In the genomic region with DNA sequence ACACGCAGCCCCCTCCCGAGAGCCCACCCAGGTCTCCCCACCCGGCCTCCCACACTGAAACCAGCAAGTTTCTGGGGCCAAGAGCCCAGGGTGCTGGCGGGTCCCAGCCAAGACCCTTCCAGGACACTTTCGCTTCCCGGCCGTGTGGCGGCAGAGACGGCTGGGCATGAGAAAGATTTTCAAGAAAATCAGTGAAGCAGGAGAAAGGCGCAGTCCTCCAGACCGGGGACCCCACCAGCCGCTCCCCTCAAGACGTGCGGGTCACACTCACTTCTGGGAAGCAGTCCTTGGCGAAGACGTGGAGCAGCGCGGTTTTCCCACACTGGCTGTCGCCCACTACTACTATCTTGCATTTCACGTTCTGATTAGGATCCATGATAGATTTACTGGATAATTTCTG, we compare ENCODE assay signal across 8 mouse cellular contexts. TPM values are rescaled to one million over a fixed set of nuclear protein-coding genes. Genes with fewer than 3 reads are reported as not detected.
DNase-seq lines count a peak whose midpoint lies in the region; ATAC-seq and TF ChIP-seq lines count a peak whose summit lies in the region.

No protein-coding gene starts in this region.

- no peaks in the 10 kb centered on the region for H3K4me1 ChIP-seq in cerebellum, adult 2 months (ENCODE audit: control insufficient read depth, insufficient read depth, low read length)
- peaks cover 19% of the 10 kb centered on the region for H3K4me1 ChIP-seq in hindbrain, embryonic 15.5 days (replicated peaks)
- no peaks in the 10 kb centered on the region; the same call in 1 of the 2 replicates for H3K4me1 ChIP-seq in limb, embryonic 11.5 days (ENCODE audit: control insufficient read depth, insufficient read depth, low read length)
- H3K4me1 ChIP-seq in midbrain, embryonic 13.5 days (replicated peaks): peaks cover 18% of the 10 kb centered on the region
- H3K4me1 ChIP-seq in stomach, embryonic 16.5 days (ENCODE audit: control insufficient read depth, insufficient read depth, low read length): peaks cover 9% of the 10 kb centered on the region

- H3K4me2 ChIP-seq in hindbrain, embryonic 15.5 days: peak overlapping the region; percentile 58
- H3K4me2 ChIP-seq in limb, embryonic 11.5 days (ENCODE audit: low read depth, severe bottlenecking): peak overlapping the region; percentile 48
- peak overlapping the region; percentile 57 for H3K4me2 ChIP-seq in midbrain, embryonic 13.5 days (replicated peaks)
- peak overlapping the region; percentile 62 for H3K4me2 ChIP-seq in stomach, embryonic 16.5 days (ENCODE audit: low read depth, low read length)

- H3K4me3 ChIP-seq in cerebellum, adult 2 months (replicated peaks; ENCODE audit: insufficient read depth, low read depth, low read length): peak overlapping the region; percentile 85
- peak overlapping the region; percentile 59 for H3K4me3 ChIP-seq in hindbrain, embryonic 15.5 days
- peak overlapping the region; percentile 87 for H3K4me3 ChIP-seq in limb, embryonic 11.5 days (ENCODE audit: low read depth, low read length)
- peak overlapping the region; percentile 86 for H3K4me3 ChIP-seq in midbrain, embryonic 13.5 days (replicated peaks)
- H3K4me3 ChIP-seq in stomach, embryonic 16.5 days (replicated peaks; ENCODE audit: low read length): peak overlapping the region; percentile 84

- no peaks in the 10 kb centered on the region for H3K36me3 ChIP-seq in hindbrain, embryonic 15.5 days
- H3K36me3 ChIP-seq in limb, embryonic 11.5 days (ENCODE audit: control insufficient read depth, insufficient read depth, low read length): no peaks in the 10 kb centered on the region
- H3K36me3 ChIP-seq in midbrain, embryonic 13.5 days: 0 out of 2 replicates have a peak, but pooled peaks cover under 1% of the 10 kb centered on the region
- no peaks in the 10 kb centered on the region for H3K36me3 ChIP-seq in stomach, embryonic 16.5 days (ENCODE audit: control insufficient read depth, insufficient read depth, low read length)

- ATAC-seq in hindbrain, embryonic 15.5 days (ENCODE audit: low FRiP score, low read depth): peak; percentile 23; the same call in 1 of the 2 replicates
- 0 out of 2 replicates have a peak, but pooled peaks have one; percentile 36 for ATAC-seq in limb, embryonic 11.5 days (ENCODE audit: insufficient number of reproducible peaks, low FRiP score, low TSS enrichment, low read depth)
- peak; percentile 43; the same call in 1 of the 2 replicates for ATAC-seq in midbrain, embryonic 13.5 days
- ATAC-seq in stomach, embryonic 16.5 days (ENCODE audit: insufficient read depth, low FRiP score): peak; percentile 16; the same call in 1 of the 2 replicates

- DNase-seq in gastrocnemius, adult 18-20 months (ENCODE audit: low spot score): peak; percentile 23
- no peak for DNase-seq in gastrocnemius, adult 8-10 months (ENCODE audit: low spot score in 2 of 2)
- peak; percentile 32 to 44 for DNase-seq in cerebellum, adult 2 months
- DNase-seq in frontal cortex, postnatal 36 days (ENCODE audit: low spot score in 2 of 2): peak; percentile 20 to 30
- peak; percentile 69 for DNase-seq in limb, embryonic 11.5 days (ENCODE audit: low spot score)

- WGBS in cerebellum, adult 2 months: under 1% methylated on average over 20 of the region's 20 CpGs
- WGBS in hindbrain, embryonic 15.5 days: under 1% methylated on average over 20 of the region's 20 CpGs
- WGBS in limb, embryonic 11.5 days: 0% methylated on average over 20 of the region's 20 CpGs
- 0% methylated on average over 20 of the region's 20 CpGs for WGBS in midbrain, embryonic 13.5 days
- under 1% methylated on average over 20 of the region's 20 CpGs for WGBS in stomach, embryonic 16.5 days

- TF ChIP-seq CTCF in cerebellum, adult 2 months (IDR thresholded peaks at IDR 0.05; ENCODE audit: borderline replicate concordance, insufficient read depth, low read depth, low read length): no peak

- H3K9me3 ChIP-seq in hindbrain, embryonic 15.5 days: no peaks in the 10 kb centered on the region
- no peaks in the 10 kb centered on the region for H3K9me3 ChIP-seq in limb, embryonic 11.5 days (ENCODE audit: control insufficient read depth, low read length)
- H3K9me3 ChIP-seq in midbrain, embryonic 13.5 days: no peaks in the 10 kb centered on the region
- no peaks in the 10 kb centered on the region for H3K9me3 ChIP-seq in stomach, embryonic 16.5 days (replicated peaks; ENCODE audit: control insufficient read depth, low read length)

- TF ChIP-seq POLR2A in cerebellum, adult 2 months (IDR thresholded peaks at IDR 0.05; ENCODE audit: borderline replicate concordance, insufficient read depth, low read length): no peak

- no peaks in the 10 kb centered on the region for H3K27me3 ChIP-seq in cerebellum, adult 2 months (ENCODE audit: control insufficient read depth, insufficient read depth, low read length)
- no peaks in the 10 kb centered on the region for H3K27me3 ChIP-seq in hindbrain, embryonic 15.5 days
- H3K27me3 ChIP-seq in limb, embryonic 11.5 days (ENCODE audit: control insufficient read depth, insufficient read depth, low read length): no peaks in the 10 kb centered on the region
- no peaks in the 10 kb centered on the region for H3K27me3 ChIP-seq in midbrain, embryonic 13.5 days
- no peaks in the 10 kb centered on the region for H3K27me3 ChIP-seq in stomach, embryonic 16.5 days (ENCODE audit: control insufficient read depth, insufficient read depth, low read length)

- peak overlapping the region; percentile 84 for H3K9ac ChIP-seq in hindbrain, embryonic 15.5 days
- peak overlapping the region; percentile 94 for H3K9ac ChIP-seq in limb, embryonic 11.5 days (ENCODE audit: low read length)
- H3K9ac ChIP-seq in midbrain, embryonic 13.5 days (replicated peaks): peak overlapping the region; percentile 98
- H3K9ac ChIP-seq in stomach, embryonic 16.5 days (ENCODE audit: low read length): peak overlapping the region; percentile 92

- no peak overlapping the region for H3K27ac ChIP-seq in cerebellum, adult 2 months (ENCODE audit: insufficient read depth, low read length)
- peak overlapping the region; percentile 93 for H3K27ac ChIP-seq in hindbrain, embryonic 15.5 days (replicated peaks)
- peak overlapping the region; percentile 74 for H3K27ac ChIP-seq in limb, embryonic 11.5 days (replicated peaks; ENCODE audit: low read depth, low read length)
- H3K27ac ChIP-seq in midbrain, embryonic 13.5 days: peak overlapping the region; percentile 95
- H3K27ac ChIP-seq in stomach, embryonic 16.5 days (ENCODE audit: low read length): peak overlapping the region; percentile 97

RNA-seq across cellular contexts. Expression of a gene that starts 0.5 kb away (rescaled TPM):
- 1 to 10 TPM; 3.7 to 6.0 TPM for total RNA-seq in gastrocnemius, adult 18-20 months (2021)
- total RNA-seq in gastrocnemius, adult 8-10 months (2022): 1 to 10 TPM; 3.2 to 4.5 (median 3.5) TPM
- 8.0 and 10.5 TPM in 2 replicates for polyA plus RNA-seq in cerebellum, adult 2 months (2012; rRNA removed)
- 120 and 137 TPM in 2 replicates for polyA plus RNA-seq in hindbrain, embryonic 15.5 days (2015; fragmentation: Nextera tagmentation; extraction: Ambion mirVana)
- polyA plus RNA-seq in limb, embryonic 11.5 days (2014; fragmentation: Nextera tagmentation; extraction: Ambion mirVana): 136 and 156 TPM in 2 replicates
- 325 and 347 TPM in 2 replicates for polyA plus RNA-seq in midbrain, embryonic 13.5 days (2015; fragmentation: Nextera tagmentation; extraction: Ambion mirVana)
- polyA plus RNA-seq in stomach, embryonic 16.5 days (2015; fragmentation: Nextera tagmentation; extraction: Ambion mirVana): 68.8 and 70.5 TPM in 2 replicates

Comparison
In these comparisons a context has a peak if more than half of its experiments do, and no peak if none do; other contexts are left out.
1. DNase-seq: peak in gastrocnemius, adult 18-20 months (single experiment), cerebellum, adult 2 months (2 of 2), frontal cortex, postnatal 36 days (2 of 2) and limb, embryonic 11.5 days (single experiment); none in gastrocnemius, adult 8-10 months (0 of 2).
2. Peak in every context shown above with its lines, with median percentiles within 50 percentile points of each other: H3K4me3 ChIP-seq, ATAC-seq, H3K4me2 ChIP-seq and H3K9ac ChIP-seq.